Mouse (Mus musculus): ENCODE data around the gene Kctd21. TPM values are rescaled to one million over a fixed set of nuclear protein-coding genes. Genes with fewer than 3 reads are reported as not detected.

The Kctd21 gene
- total RNA-seq, 2 experiments from 2014 or later, result 4.0 to 5.4 TPM

DNA sequence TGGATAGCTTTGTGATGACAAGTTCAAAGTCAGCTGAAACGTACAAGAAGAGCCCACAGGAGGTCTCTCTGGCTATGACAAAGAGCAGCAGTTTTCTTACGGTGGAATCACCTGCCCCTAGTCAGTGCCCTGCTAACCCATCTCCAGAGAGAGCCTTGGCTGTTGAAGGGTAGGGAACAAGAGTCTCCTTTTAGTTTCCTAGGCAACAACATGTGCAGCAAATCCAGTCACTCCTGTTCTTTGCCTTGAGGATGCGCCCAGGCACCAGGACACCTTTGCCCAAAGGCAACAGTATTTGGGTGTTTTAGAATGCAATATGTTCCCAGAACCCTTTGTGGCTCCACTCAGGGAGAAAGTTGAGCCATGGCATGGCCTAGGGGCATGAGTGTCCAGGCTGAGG is 16.2 kb downstream of the Kctd21 start:
- no peak for DNase-seq

- DNase-seq, result no peak
Measured at GRCm38 (mm10) chr7:97348836-97349235, 16.7 kb downstream of the Kctd21 start.

GRCm38 (mm10) chr7:97349438-97349837 is 17.3 kb downstream of the Kctd21 start:
- DNase-seq, result no peak

DNA sequence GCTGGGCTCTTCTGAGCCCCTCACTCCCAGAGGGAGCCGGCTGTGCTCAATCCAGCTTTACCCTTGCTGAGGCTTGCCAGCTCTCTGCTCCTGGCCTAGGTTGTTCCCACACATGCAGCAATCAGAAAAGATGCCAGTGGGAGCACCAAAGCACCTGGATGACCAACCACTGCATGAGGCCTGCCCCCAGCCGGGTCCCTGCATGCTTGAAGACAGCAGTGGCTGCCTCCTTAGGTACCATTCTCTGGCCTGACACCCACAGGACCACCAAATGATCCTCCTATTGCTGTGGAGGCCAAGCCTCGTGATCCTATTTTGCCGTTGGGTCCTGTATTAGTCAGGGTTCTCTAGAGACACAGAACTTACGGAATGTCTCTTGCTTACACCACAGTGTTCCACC is 18.8 kb downstream of the Kctd21 start:
- DNase-seq, result no peak

- peak; percentile 46 for DNase-seq
Measured at GRCm38 (mm10) chr7:97351792-97352513, 19.8 kb downstream of the Kctd21 start.

DNA sequence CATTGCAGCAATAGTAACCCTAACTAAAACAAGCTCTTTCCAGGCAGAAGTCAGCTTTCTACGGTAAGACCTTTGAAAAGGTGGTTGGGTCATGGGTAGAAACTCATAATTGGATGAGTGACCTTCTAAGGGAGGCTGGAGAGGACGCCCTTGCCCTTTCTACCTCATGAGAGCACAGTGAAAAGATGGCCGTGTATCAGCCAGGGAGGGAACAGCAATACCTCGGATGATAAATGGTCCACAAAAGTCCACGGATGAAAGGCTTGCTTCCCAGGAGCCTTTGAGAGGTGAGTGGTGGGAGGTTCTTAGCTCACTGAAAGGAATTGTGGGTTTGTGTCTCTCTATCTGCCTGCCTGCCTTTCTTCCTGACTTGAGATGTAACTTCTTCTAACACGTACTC is 21.2 kb downstream of the Kctd21 start:
- DNase-seq, result no peak

GRCm38 (mm10) chr7:97355068-97355841 is 23.1 kb downstream of the Kctd21 start:
- DNase-seq, result no peak

DNA sequence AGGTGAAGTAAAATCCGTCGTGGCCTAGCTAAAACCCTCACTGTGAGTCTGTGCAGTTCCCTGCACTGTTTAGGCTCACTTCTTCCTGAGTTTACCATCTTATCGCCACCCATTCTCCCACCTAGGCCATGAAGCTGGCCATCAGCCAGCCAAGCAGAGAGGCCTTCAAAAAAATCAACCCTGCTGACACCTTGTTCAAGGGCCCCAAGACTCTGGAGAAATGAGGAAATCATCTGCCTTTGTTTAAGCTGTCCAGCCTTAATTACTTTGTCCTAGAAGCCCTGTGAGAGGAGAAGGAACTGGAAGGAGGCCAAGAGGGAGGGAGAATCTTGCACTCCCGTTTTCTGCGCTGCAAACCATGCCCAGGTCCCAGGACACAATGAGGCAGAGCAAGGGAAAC is 24.1 kb downstream of the Kctd21 start:
- no peak for DNase-seq

- DNase-seq, result peak; percentile 60
Measured at GRCm38 (mm10) chr7:97356875-97357276, 24.7 kb downstream of the Kctd21 start.

DNA sequence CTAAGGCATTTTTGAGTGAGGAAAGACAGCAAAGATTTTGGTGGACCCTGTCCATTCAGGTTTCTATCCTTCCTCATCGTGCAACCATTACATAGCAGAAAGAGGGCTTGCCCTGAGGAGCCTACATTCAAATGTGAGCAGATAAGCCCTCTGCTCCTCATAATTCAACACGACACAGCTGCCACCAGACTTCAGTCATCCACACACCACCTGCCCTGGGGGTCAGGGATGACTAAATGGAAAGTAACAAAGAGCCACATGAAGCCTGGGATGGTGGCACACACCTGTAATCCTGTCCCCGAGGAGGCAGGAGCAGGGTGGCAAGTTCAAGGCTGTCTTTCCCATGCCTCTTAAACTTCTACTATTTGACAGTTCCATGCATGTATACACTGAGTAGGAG is 25.7 kb downstream of the Kctd21 start:
- no peak for DNase-seq

DNA sequence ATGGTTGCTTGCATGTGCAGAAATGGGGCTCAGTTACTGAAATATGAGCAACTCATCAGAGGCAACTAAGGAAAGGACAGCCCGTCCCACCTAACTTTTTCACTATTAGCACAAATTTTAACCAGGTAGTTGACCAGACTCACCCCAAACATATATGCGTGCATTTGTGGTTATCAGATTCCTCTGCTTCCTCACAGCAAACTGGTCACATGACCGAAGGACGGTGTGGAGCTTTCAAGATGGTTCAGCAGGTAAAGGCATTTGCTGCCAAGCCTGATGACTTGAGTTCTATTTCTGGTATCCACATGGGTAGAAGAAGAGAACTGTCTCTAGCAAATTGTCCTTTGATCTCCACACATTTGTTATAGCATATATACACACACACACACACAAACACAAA is 26.2 kb downstream of the Kctd21 start:
- no peak for DNase-seq

DNA sequence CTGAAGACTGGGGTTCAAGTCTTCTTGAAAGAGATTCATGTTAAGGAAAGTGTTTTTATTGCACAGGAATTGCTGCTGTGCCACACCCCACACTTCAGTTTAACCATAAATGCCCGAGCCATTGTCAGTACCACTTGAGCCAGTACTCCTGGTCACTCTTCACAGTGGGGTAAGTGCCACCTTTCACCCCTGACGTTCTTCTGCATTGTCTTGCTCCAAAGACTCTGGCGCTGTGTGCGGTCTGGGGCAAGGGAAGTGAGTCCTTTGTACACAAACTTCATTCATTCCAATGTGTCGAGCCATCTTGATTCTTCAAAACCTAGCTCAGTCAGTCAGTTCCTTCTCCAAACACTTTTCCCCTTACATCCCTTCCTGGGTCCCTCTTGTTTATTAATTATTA is 28.0 kb downstream of the Kctd21 start:
- DNase-seq, result no peak

GRCm38 (mm10) chr7:97360955-97361354 is 28.8 kb downstream of the Kctd21 start:
- DNase-seq, result no peak

- DNase-seq, result peak; percentile 38
Measured at GRCm38 (mm10) chr7:97361467-97361866, 29.3 kb downstream of the Kctd21 start.

DNA sequence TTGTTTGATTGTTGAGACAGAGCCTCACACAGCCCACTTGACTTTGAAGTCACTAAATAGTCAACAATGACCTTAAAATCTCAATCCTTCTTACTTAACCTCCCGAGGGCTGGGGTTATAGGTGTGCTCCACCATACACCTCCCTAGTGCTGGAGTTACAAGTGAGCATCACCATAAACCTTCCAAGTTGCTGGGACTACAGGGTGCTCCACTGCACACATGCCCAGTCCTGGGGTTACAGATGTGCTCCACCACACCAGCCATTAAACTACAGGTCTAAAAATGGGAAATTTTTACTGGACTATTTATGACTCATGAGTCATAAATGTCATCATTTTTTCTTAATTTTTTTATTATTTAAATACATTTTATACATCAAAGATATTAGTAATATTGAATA is 33.8 kb downstream of the Kctd21 start:
- no peak for DNase-seq

- no peak for DNase-seq
Measured at GRCm38 (mm10) chr7:97375101-97375500, 43.0 kb downstream of the Kctd21 start.

DNA sequence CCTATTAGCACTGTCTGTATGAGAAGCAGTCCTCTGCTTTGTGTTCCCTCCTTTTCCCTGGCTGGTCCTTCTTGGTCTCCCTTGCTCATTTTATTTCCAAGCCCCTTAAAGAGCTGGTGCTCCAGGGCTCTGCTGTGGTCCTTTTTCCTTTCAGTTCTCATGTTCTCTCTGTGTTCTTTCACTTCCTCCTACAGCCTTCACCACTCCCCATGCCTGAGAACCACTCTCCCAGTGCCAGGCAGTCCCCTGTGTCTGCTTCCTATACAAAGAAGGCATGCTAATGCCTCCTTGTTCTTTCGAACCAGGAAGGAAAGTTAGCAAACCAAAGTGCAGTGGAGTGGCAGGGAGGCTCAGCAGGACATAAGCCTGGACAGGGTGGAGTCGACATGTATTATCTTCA is 43.8 kb downstream of the Kctd21 start:
- DNase-seq, result no peak

GRCm38 (mm10) chr7:97379304-97379703 is 47.2 kb downstream of the Kctd21 start:
- DNase-seq, result no peak

DNA sequence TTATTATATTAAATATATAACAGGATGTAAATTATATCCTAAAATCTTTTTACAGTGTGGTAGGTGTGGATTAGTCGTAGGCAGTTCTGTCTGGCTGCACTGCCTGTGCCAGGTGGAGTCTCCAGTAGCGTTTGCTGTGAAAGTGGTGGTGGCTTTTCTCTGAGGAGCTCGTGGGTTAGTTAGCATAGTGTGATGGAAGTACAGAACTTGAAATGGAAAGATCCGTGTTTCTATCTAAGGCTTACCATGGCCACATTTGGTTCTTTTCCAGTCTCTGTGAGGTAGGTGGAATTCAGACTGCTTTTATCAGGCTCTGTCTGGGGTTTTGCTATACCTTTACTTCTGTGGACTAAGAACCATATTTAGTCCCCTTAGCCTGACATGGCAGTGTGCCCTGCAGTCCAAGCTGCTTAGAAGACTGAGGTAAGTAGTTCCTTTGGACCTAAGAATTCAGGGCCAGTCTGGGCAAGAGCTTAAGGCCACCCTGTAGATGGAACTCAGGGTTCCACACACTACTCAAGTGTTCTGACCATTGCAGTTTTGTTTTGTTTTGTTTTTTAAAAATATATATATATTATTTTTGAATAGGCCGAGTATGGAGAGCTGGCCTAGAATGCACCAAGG is 48.5 kb downstream of the Kctd21 start:
- DNase-seq, result no peak

DNA sequence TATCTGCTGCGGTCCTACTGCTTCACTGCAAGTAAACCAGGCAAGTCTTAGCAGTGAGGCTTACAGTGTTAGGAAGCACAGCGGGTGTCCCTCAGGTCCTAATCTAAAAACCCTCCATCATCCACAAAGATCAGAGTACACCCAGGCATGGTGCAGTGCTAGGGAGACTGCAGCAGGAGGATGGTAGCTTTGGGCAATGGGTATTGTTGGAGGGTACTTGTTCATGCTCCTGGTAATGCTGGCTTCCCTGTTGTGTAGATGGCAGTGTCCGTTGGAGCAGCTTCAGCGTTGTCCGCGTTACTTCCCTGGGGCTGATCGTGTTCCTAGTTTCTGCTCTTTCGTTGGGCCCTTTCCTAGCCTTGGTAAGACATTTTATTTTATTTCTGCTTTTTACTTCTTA is 50.5 kb downstream of the Kctd21 start:
- no peak for DNase-seq

DNA sequence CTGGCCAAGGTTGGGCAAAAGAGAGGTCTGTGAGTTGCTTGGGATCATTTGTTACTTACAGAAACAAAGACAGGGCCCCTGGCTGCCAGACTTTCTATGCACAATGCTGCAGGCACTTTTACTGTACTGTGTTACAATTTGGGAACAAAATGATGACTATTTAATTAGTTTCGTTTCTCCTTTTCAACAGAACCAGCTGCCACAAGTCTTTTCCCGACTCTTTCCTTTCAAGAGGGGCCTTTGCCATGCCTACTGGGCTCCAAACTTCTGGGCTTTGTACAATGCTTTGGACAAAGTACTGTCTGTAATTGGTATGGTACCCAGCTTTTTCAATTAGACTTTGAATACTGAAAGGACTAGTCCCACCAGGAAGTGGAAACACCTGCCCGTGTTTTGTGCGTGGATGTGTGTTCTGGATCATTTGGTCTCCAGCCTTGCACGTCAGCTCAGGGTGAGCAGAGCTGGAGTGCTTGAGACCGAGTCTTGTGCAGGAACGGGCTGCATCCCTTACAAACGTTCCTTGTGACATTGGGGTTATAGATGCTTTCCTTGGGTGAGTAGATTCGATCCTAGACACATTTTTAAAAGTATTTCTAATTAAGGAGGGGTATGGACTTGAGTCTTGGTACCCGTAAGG is 51.5 kb downstream of the Kctd21 start:
- DNase-seq, result no peak

DNA sequence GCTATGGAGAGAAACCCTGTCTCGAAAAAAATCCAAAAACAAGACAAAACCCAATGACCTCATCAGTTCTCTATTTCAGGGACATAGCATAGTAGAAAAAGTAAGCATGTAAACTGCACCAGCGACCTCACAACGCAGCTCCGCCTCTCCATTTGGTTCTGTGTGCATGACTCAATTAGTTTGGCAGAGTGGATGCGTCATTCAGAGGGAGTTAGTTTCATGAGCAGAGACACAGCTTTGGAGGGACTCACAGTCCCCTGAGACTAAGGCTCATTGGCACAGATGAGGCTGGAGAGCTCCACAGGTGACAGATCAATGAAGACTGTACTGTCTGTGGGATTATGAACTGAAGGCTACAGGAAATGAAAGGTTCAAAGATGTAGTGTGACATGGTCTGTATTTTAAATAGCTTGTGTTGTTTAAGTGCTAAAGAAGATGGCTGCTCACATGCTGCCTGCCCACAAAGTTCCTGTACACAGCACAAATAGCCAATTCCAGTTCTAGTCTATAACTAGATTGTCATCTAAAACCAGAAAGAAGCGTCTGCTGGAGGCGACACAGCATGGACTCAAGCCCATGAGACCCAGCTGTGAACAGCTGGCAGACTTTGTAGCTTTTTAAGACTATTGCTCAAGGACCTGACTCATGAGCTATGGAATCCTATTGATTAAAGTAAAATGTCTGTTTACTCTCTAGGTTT is 54.1 kb downstream of the Kctd21 start:
- DNase-seq, result no peak

Measured in adrenal gland, postnatal 10 days (tissue).